Comparison of ENCODE assay signal across 1 mouse cellular context in the genomic region with DNA sequence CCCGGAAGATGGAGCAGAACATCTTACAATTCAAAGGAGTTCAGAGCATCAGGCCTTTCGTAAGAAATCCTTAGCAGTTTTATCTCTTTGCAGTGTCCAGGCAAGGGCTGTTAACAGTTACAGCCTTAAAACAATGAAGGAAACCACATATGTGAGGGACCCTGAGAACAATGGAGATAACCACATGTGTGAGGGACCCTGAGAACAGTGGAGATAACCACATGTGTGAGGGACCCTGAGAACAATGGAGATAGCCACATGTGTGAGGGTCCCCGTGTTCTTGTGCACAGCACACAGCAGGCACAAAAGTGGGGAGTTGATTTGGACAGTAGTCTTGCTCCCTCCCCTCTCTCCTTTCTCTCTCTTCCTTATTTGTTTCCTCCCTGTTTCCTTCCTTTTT.
TF ChIP-seq lines count a peak whose summit lies in the region.

No protein-coding gene starts in this region.

TF ChIP-seq in MEL, 35 proteins besides CTCF, POLR2A, EP300 and RAD21:
- no peak for TF ChIP-seq ZNF384 (IDR thresholded peaks at IDR 0.05; ENCODE audit: low read depth, low read length)
- no peak for TF ChIP-seq SIN3A (IDR thresholded peaks at IDR 0.05; ENCODE audit: low read length)
- no peak for TF ChIP-seq GABPA (IDR thresholded peaks at IDR 0.05; ENCODE audit: low read depth, low read length)
- no peak for TF ChIP-seq BHLHE40 (IDR thresholded peaks at IDR 0.05; ENCODE audit: borderline replicate concordance, low read depth, low read length)
- TF ChIP-seq USF1 (IDR thresholded peaks at IDR 0.05; ENCODE audit: low read depth, low read length), result no peak
- no peak for TF ChIP-seq MXI1 (IDR thresholded peaks at IDR 0.05; ENCODE audit: low read depth, low read length)
- no peak for TF ChIP-seq KAT2A (conservative IDR thresholded peaks at IDR 0.05; ENCODE audit: low read depth, low read length)
- peak; percentile 48; the same call in 1 of the 2 replicates for TF ChIP-seq MYC (IDR thresholded peaks at IDR 0.05; ENCODE audit: low read depth, low read length)
- no peak for TF ChIP-seq MAFK (IDR thresholded peaks at IDR 0.05; ENCODE audit: borderline replicate concordance, low read depth, low read length)
- TF ChIP-seq TAL1 (IDR thresholded peaks at IDR 0.05; ENCODE audit: low read length), result peak; percentile 88
- peak; percentile 34; the same call in 1 of the 2 replicates for TF ChIP-seq ETS1 (IDR thresholded peaks at IDR 0.05; ENCODE audit: low read depth, low read length)
- TF ChIP-seq GATA1 (IDR thresholded peaks at IDR 0.05; ENCODE audit: low read depth, low read length), result peak; percentile 65; the same call in 1 of the 2 replicates
- TF ChIP-seq NRF1 (IDR thresholded peaks at IDR 0.05; ENCODE audit: insufficient read depth, low read depth, low read length, poor library complexity, severe bottlenecking), result no peak
- TF ChIP-seq CHD2 (IDR thresholded peaks at IDR 0.05; ENCODE audit: low read length), result no peak
- no peak for TF ChIP-seq E2F4 (IDR thresholded peaks at IDR 0.05; ENCODE audit: borderline replicate concordance, low read depth, low read length)
- no peak for TF ChIP-seq MAX (IDR thresholded peaks at IDR 0.05; ENCODE audit: low read length)
- no peak for TF ChIP-seq SMC3 (IDR thresholded peaks at IDR 0.05; ENCODE audit: low read depth, low read length)
- no peak for TF ChIP-seq UBTF (IDR thresholded peaks at IDR 0.05; ENCODE audit: borderline replicate concordance, insufficient read depth, low read depth, low read length)
- TF ChIP-seq ZC3H11A (IDR thresholded peaks at IDR 0.05; ENCODE audit: low read depth, low read length), result no peak
- TF ChIP-seq TBP (IDR thresholded peaks at IDR 0.05; ENCODE audit: low read depth, low read length), result no peak
- TF ChIP-seq POLR2AphosphoS5 (IDR thresholded peaks at IDR 0.05; ENCODE audit: borderline replicate concordance, low read depth, low read length), result no peak
- TF ChIP-seq NELFE (IDR thresholded peaks at IDR 0.05; ENCODE audit: low read depth, low read length), result no peak
- no peak for TF ChIP-seq USF2 (IDR thresholded peaks at IDR 0.05; ENCODE audit: borderline replicate concordance in 1 of 2, insufficient read depth in 1 of 2, low read depth in 1 of 2, low read length in 2 of 2)
- TF ChIP-seq JUND (IDR thresholded peaks at IDR 0.05; ENCODE audit: low read depth, low read length), result no peak
- no peak for TF ChIP-seq MEF2A (IDR thresholded peaks at IDR 0.05; ENCODE audit: extremely low read depth, insufficient replicate concordance, low read depth, low read length, poor library complexity, severe bottlenecking)
- no peak for TF ChIP-seq POLR2AphosphoS2 (IDR thresholded peaks at IDR 0.05; ENCODE audit: low read length)
- no peak for TF ChIP-seq MYB (IDR thresholded peaks at IDR 0.05; ENCODE audit: low read depth, low read length)
- TF ChIP-seq TCF12 (IDR thresholded peaks at IDR 0.05; ENCODE audit: low read depth, low read length), result peak; percentile 48; the same call in 1 of the 2 replicates
- TF ChIP-seq CHD1 (IDR thresholded peaks at IDR 0.05; ENCODE audit: low read depth, low read length), result no peak
- TF ChIP-seq RCOR1 (IDR thresholded peaks at IDR 0.05; ENCODE audit: low read depth, low read length), result no peak
